Mouse (Mus musculus): Measurements from ENCODE around the gene Fndc8. TPM values are rescaled to one million over a fixed set of nuclear protein-coding genes. Genes with fewer than 3 reads are reported as not detected.
"Not testable (repeated sequence)": the region's sequence is repeated elsewhere in the genome, so short reads cannot be mapped to it uniquely, and the experiment has no call there.

Fndc8 gene
- polyA plus RNA-seq, 1 experiment from 2014 or later, result 0.31 TPM

DNA sequence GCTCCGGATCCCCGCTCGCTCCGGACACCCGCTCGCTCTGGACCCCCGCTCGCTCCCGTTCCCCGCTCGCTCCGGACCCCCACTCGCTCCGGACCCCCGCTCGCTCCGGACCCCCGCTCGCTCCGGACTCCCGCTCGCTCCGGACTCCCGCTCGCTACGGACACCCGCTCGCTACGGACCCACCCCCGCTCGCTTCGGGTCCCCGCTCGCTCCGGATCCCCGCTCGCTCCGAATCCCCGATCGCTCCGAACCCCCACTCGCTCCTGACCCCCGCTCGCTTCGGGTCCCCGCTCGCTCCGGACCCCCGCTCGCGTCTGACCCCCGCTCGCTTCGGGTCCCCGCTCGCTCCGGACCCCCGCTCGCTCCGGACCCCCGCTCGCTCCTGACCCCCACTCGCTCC, 39.2 kb downstream of the Fndc8 start:
- H3K9me3 ChIP-seq; DNase-seq (ENCODE audit: low spot score); H3K36me3 ChIP-seq; H3K27ac ChIP-seq: not testable (repeated sequence)
- under 1% methylated on average over 63 of the region's 63 CpGs for WGBS
- Histone ChIP-seq H3K4me1 (replicated peaks) (peaks cover 28% of the 10 kb centered on the region), H3K27me3 (ENCODE audit: insufficient read depth, poor library complexity, severe bottlenecking) (peaks cover 92% of the 10 kb centered on the region), H3K4me3 (peak overlapping the region; percentile 60)

GRCm38 (mm10) chr11:82931671-82932450, 39.9 kb downstream of the Fndc8 start:
- H3K9me3 ChIP-seq; H3K27ac ChIP-seq; H3K36me3 ChIP-seq; DNase-seq (ENCODE audit: low spot score): not testable (repeated sequence)
- H3K4me3 ChIP-seq, result peak overlapping the region; percentile 60
- WGBS, result under 1% methylated on average over 119 of the region's 119 CpGs
- H3K4me1 ChIP-seq (replicated peaks), result peaks cover 22% of the 10 kb centered on the region
- peaks cover 92% of the 10 kb centered on the region for H3K27me3 ChIP-seq (ENCODE audit: insufficient read depth, poor library complexity, severe bottlenecking)

- no peak for DNase-seq (ENCODE audit: low spot score)
- Histone ChIP-seq H3K27ac (no peak overlapping the region), H3K4me1 (replicated peaks) (peaks cover 22% of the 10 kb centered on the region), H3K9me3 (no peaks in the 10 kb centered on the region), H3K27me3 (ENCODE audit: insufficient read depth, poor library complexity, severe bottlenecking) (peaks cover 90% of the 10 kb centered on the region), H3K4me3 (peak overlapping the region; percentile 60), H3K36me3 (no peaks in the 10 kb centered on the region)
- 1% methylated on average over 29 of the region's 29 CpGs for WGBS
Observed at GRCm38 (mm10) chr11:82933186-82933585, 41.3 kb downstream of the Fndc8 start.

GRCm38 (mm10) chr11:82943336-82943735, 51.4 kb downstream of the Fndc8 start:
- Histone ChIP-seq H3K4me1 (replicated peaks) (no peaks in the 10 kb centered on the region), H3K27ac (no peak overlapping the region), H3K4me3 (no peak overlapping the region), H3K9me3 (no peaks in the 10 kb centered on the region), H3K36me3 (no peaks in the 10 kb centered on the region), H3K27me3 (ENCODE audit: insufficient read depth, poor library complexity, severe bottlenecking) (peaks cover 12% of the 10 kb centered on the region)
- DNase-seq (ENCODE audit: low spot score), result no peak
- 54% methylated on average over 6 of the region's 6 CpGs for WGBS

DNA sequence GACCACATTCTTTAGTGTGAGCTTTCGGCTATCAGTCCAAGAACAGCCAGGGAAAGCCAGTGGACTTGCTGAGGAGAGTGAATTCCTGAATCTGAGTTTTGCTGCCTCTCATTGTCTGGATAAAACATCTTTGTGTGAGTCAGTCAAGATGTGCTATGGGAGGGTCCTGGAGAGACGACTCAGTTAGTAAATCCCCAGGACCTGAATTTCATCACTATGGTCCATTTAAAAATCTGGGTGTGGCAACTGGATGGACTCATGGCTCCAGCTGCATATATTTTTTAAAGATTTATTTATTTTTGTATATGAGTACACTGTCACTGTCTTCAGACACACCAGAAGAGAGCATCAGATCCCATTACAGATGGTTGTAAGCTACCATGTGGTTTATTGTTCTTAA, 53.7 kb downstream of the Fndc8 start:
- H3K27ac ChIP-seq, result no peak overlapping the region
- H3K27me3 ChIP-seq (ENCODE audit: insufficient read depth, poor library complexity, severe bottlenecking), result peaks cover 27% of the 10 kb centered on the region
- H3K36me3 ChIP-seq, result no peaks in the 10 kb centered on the region
- no peak overlapping the region for H3K4me3 ChIP-seq
- DNase-seq (ENCODE audit: low spot score), result no peak
- no peaks in the 10 kb centered on the region for H3K4me1 ChIP-seq (replicated peaks)
- no peaks in the 10 kb centered on the region for H3K9me3 ChIP-seq
- WGBS, result 67% methylated on average over 2 of the region's 2 CpGs

- H3K4me3 ChIP-seq, result no peak overlapping the region
- H3K36me3 ChIP-seq, result no peaks in the 10 kb centered on the region
- peaks cover 14% of the 10 kb centered on the region for H3K4me1 ChIP-seq (replicated peaks)
- no peaks in the 10 kb centered on the region for H3K9me3 ChIP-seq
- no peak overlapping the region for H3K27ac ChIP-seq
- H3K27me3 ChIP-seq (ENCODE audit: insufficient read depth, poor library complexity, severe bottlenecking), result peaks cover 42% of the 10 kb centered on the region
- no peak for DNase-seq (ENCODE audit: low spot score)
- 47% methylated on average over 4 of the region's 4 CpGs for WGBS
Observed at GRCm38 (mm10) chr11:82947457-82947856, 55.5 kb downstream of the Fndc8 start.

GRCm38 (mm10) chr11:82949036-82949435, 57.1 kb downstream of the Fndc8 start:
- WGBS, result 86% methylated on average over 9 of the region's 9 CpGs
- H3K27me3 ChIP-seq (ENCODE audit: insufficient read depth, poor library complexity, severe bottlenecking), result peaks cover 55% of the 10 kb centered on the region
- no peak for DNase-seq (ENCODE audit: low spot score)

More at GRCm38 (mm10) chr11:82949036-82949435, 57.1 kb downstream of the Fndc8 start:
- Histone ChIP-seq H3K4me1 (replicated peaks) (peaks cover 14% of the 10 kb centered on the region), H3K4me3 (no peak overlapping the region), H3K9me3 (no peaks in the 10 kb centered on the region), H3K27ac (no peak overlapping the region), H3K36me3 (no peaks in the 10 kb centered on the region)

Other genes starting within 250 kb of the Fndc8 start
- gene Cct6b, start 127.8 kb upstream of the Fndc8 start, polyA plus RNA-seq (2016; fragmentation: Nextera tagmentation; extraction: Ambion mirVana), result 0.37 and 0.41 TPM in 2 replicates
- gene Zfp830, start 127.8 kb upstream of the Fndc8 start, polyA plus RNA-seq (2016; fragmentation: Nextera tagmentation; extraction: Ambion mirVana), result 31.6 and 35.8 TPM in 2 replicates
- gene Lig3, start 111.0 kb upstream of the Fndc8 start, polyA plus RNA-seq (2016; fragmentation: Nextera tagmentation; extraction: Ambion mirVana), result 43.2 and 44.1 TPM in 2 replicates
- gene Rffl, start 20.9 kb upstream of the Fndc8 start, polyA plus RNA-seq (2016; fragmentation: Nextera tagmentation; extraction: Ambion mirVana), result 7.4 and 11.0 TPM in 2 replicates
- 15.1 and 17.3 TPM in 2 replicates for gene Rad51d, start 1.5 kb upstream of the Fndc8 start, polyA plus RNA-seq (2016; fragmentation: Nextera tagmentation; extraction: Ambion mirVana)
- 37.0 and 41.3 TPM in 2 replicates for gene Nle1, start 16.3 kb downstream of the Fndc8 start, polyA plus RNA-seq (2016; fragmentation: Nextera tagmentation; extraction: Ambion mirVana)
- 0.22 and 0.60 TPM in 2 replicates for gene Unc45b, start 18.4 kb downstream of the Fndc8 start, polyA plus RNA-seq (2016; fragmentation: Nextera tagmentation; extraction: Ambion mirVana)
- gene Slfn5, start 59.2 kb downstream of the Fndc8 start, polyA plus RNA-seq (2016; fragmentation: Nextera tagmentation; extraction: Ambion mirVana), result 0.11 and 0.48 TPM in 2 replicates
- 5.9 and 8.5 TPM in 2 replicates for gene Slfn9, start 99.7 kb downstream of the Fndc8 start, polyA plus RNA-seq (2016; fragmentation: Nextera tagmentation; extraction: Ambion mirVana)
- 0.19 and 0.24 TPM in 2 replicates for gene Slfn8, start 128.7 kb downstream of the Fndc8 start, polyA plus RNA-seq (2016; fragmentation: Nextera tagmentation; extraction: Ambion mirVana)
- 0.85 and 1.9 TPM in 2 replicates for gene Slfn2, start 173.0 kb downstream of the Fndc8 start, polyA plus RNA-seq (2016; fragmentation: Nextera tagmentation; extraction: Ambion mirVana)
- gene Slfn1, start 224.7 kb downstream of the Fndc8 start, polyA plus RNA-seq (2016; fragmentation: Nextera tagmentation; extraction: Ambion mirVana), result not detected in 2 replicates

Data from hindbrain, embryonic 10.5 days (tissue).